In the genomic region with DNA sequence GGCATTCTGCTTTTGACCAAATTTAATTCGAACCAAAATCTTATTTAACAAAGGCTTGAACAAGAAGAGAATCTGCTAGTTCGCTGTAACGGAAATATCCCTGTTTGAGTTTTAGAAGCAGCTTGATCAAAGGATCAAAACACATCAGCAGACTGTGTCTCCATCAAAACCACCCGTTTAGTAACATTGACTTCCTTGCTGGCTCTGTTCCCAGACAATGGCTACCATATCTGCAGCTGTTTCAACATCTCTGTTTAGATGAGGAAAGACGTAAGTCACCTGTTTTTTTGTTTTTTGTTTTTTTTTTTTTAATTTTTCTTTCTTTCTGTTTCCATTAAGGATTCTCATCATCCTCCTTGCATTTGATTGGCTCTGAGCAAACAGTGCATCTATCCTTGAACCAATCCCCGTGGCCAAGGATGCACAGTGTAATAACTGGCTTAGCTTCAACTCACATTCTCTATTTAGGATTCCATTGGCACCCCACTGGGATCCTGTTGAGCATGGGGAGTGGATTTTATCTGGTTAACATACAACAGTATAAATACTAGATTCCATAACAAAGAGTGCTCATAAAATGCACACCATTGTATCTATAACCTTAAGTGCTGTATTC, we compare ENCODE assay signal across 15 mouse cellular contexts. TPM values are rescaled to one million over a fixed set of nuclear protein-coding genes. Genes with fewer than 3 reads are reported as not detected.
A peak's percentile ranks its signal among the peaks of the same experiment; 100 is the strongest.
DNase-seq lines count a peak whose midpoint lies in the region; ATAC-seq lines count a peak whose summit lies in the region.
"Had no signal": no experiment of that assay in that cellular context is flagged by ENCODE, and none has a peak within 500 bp of the region (broad histone marks: within the 10 kb centered on the region; RNA-seq: fewer than 3 reads in every experiment).

No protein-coding gene starts in this region.

- no peaks in the 10 kb centered on the region for H3K27me3 ChIP-seq in lung, embryonic 15.5 days
- H3K27me3 ChIP-seq in midbrain, embryonic 15.5 days (replicated peaks) = no peaks in the 10 kb centered on the region
- H3K27me3 ChIP-seq in forebrain, embryonic 10.5 days (ENCODE audit: poor library complexity, severe bottlenecking) = no peaks in the 10 kb centered on the region
- H3K27me3 ChIP-seq: CH12.LX; liver, embryonic 15.5 days; stomach, embryonic 15.5 days had no signal

- no peaks in the 10 kb centered on the region for H3K9me3 ChIP-seq in lung, embryonic 15.5 days
- H3K9me3 ChIP-seq in midbrain, embryonic 15.5 days = no peaks in the 10 kb centered on the region
- no peaks in the 10 kb centered on the region for H3K9me3 ChIP-seq in forebrain, embryonic 10.5 days
- H3K9me3 ChIP-seq: liver, embryonic 15.5 days; stomach, embryonic 15.5 days had no signal

- H3K4me1 ChIP-seq in lung, embryonic 15.5 days = peaks cover 21% of the 10 kb centered on the region
- no peaks in the 10 kb centered on the region for H3K4me1 ChIP-seq in midbrain, embryonic 15.5 days
- peaks cover 5% of the 10 kb centered on the region; the same call in 1 of the 2 replicates for H3K4me1 ChIP-seq in forebrain, embryonic 10.5 days
- H3K4me1 ChIP-seq: liver, embryonic 15.5 days; stomach, embryonic 15.5 days had no signal

- intact Hi-C loops in heart, postnatal 25 days (cut with DNase I) = no loop called here

- H3K27ac ChIP-seq in lung, embryonic 15.5 days = peak overlapping the region; percentile 76
- H3K27ac ChIP-seq in midbrain, embryonic 15.5 days = no peak overlapping the region
- H3K27ac ChIP-seq in forebrain, embryonic 10.5 days = no peak overlapping the region
- H3K27ac ChIP-seq: heart, adult 2 months; liver, embryonic 15.5 days; stomach, embryonic 15.5 days had no signal

- no peak overlapping the region for H3K4me3 ChIP-seq in lung, embryonic 15.5 days
- H3K4me3 ChIP-seq in midbrain, embryonic 15.5 days = no peak overlapping the region
- no peak overlapping the region for H3K4me3 ChIP-seq in forebrain, embryonic 10.5 days
- H3K4me3 ChIP-seq: heart, adult 2 months; liver, embryonic 15.5 days; stomach, embryonic 15.5 days had no signal

- WGBS in lung, embryonic 15.5 days = 27% methylated on average over 6 of the region's 6 CpGs
- WGBS in midbrain, embryonic 15.5 days = 75% methylated on average over 6 of the region's 6 CpGs
- 87% methylated on average over 6 of the region's 6 CpGs for WGBS in forebrain, embryonic 10.5 days

- H3K4me2 ChIP-seq in lung, embryonic 15.5 days = no peak overlapping the region
- no peak overlapping the region for H3K4me2 ChIP-seq in midbrain, embryonic 15.5 days
- H3K4me2 ChIP-seq: liver, embryonic 15.5 days; stomach, embryonic 15.5 days had no signal

- peak; percentile 36 for DNase-seq in heart, adult 8-10 months (ENCODE audit: low spot score)
- DNase-seq in heart, postnatal 25 days (ENCODE audit: low spot score) = no peak
- peak; percentile 53 for DNase-seq in 3T3-L1 (ENCODE audit: low read depth, low spot score)
- peak; percentile 51 for DNase-seq in NIH3T3 (ENCODE audit: low read depth)
- no peak for DNase-seq in c-Kit-positive CD71-positive TER-119-positive erythroid progenitor cells, embryonic 14.5 days (ENCODE audit: low spot score)
- no peak for DNase-seq in forebrain, embryonic 10.5 days (ENCODE audit: extremely low spot score, low spot score)
- DNase-seq: cerebellum, postnatal 36 days; right cerebral cortex, postnatal 4 days had no signal

- no peaks in the 10 kb centered on the region for H3K36me3 ChIP-seq in lung, embryonic 15.5 days
- no peaks in the 10 kb centered on the region for H3K36me3 ChIP-seq in midbrain, embryonic 15.5 days (replicated peaks)
- H3K36me3 ChIP-seq in forebrain, embryonic 10.5 days (replicated peaks) = no peaks in the 10 kb centered on the region
- H3K36me3 ChIP-seq: liver, embryonic 15.5 days; stomach, embryonic 15.5 days had no signal

- H3K9ac ChIP-seq in lung, embryonic 15.5 days = no peak overlapping the region
- no peak overlapping the region for H3K9ac ChIP-seq in midbrain, embryonic 15.5 days
- H3K9ac ChIP-seq: liver, embryonic 15.5 days; stomach, embryonic 15.5 days had no signal

- peak; percentile 84; the same call in 1 of the 2 replicates for ATAC-seq in lung, embryonic 15.5 days (ENCODE audit: borderline replicate concordance, extremely low read depth, low FRiP score, low TSS enrichment)
- no peak for ATAC-seq in midbrain, embryonic 15.5 days (replicated peaks)
- ATAC-seq: inflammation-experienced regulatory T-cells, adult 6 months had no signal

RNA-seq across cellular contexts. Expression of a gene that starts 20.7 kb away (rescaled TPM):
- total RNA-seq in heart, adult 8-10 months (2022) = 10 to 100 TPM; 48.7 to 53.5 (median 50.0) TPM
- 10 to 100 TPM; 56.0 to 58.2 TPM for total RNA-seq in heart, postnatal 25 days (2021)
- polyA plus RNA-seq in lung, embryonic 15.5 days (2015; fragmentation: Nextera tagmentation; extraction: Ambion mirVana) = 98.0 and 103 TPM in 2 replicates
- polyA plus RNA-seq in midbrain, embryonic 15.5 days (2015; fragmentation: Nextera tagmentation; extraction: Ambion mirVana) = 78.4 and 80.5 TPM in 2 replicates
- polyA plus RNA-seq in forebrain, embryonic 10.5 days (2016; fragmentation: Nextera tagmentation; extraction: Ambion mirVana) = 85.5 and 86.8 TPM in 2 replicates

Comparison
In these comparisons a context has a peak if more than half of its experiments do, and no peak if none do; other contexts are left out.
1. DNase-seq: peak in heart, adult 8-10 months (single experiment), 3T3-L1 (single experiment) and NIH3T3 (single experiment); none in heart, postnatal 25 days (single experiment), c-Kit-positive CD71-positive TER-119-positive erythroid progenitor cells, embryonic 14.5 days (single experiment) and forebrain, embryonic 10.5 days (single experiment).